Mouse (Mus musculus): Measurements from ENCODE around the gene Tango6. TPM values are rescaled to one million over a fixed set of nuclear protein-coding genes. Genes with fewer than 3 reads are reported as not detected.
A peak's percentile ranks its signal among the peaks of the same experiment; 100 is the strongest.

Tango6 gene
- polyA plus RNA-seq, 1 experiment = 5.2 TPM

DNA sequence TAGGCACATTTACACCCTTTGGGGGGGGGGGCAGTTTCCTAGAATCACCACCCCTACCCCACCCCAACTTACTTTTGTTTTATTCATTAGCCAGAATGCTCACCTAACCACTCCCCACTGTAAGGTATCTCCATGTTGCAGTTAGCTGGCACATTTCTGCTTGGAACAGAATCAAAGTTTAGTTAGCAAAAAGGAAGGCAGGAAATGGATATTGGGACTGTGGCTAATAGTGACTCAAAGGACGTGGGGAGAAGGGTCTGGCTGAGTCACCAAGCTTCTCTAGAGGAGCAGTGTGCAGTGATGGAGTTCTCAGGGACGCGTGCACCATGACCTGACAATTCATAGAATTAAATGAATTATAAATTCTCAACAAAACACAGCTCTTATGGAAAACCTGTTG lies 136.7 kb downstream of the Tango6 start:
- TF ChIP-seq POLR2A (IDR thresholded peaks at IDR 0.05; ENCODE audit: borderline replicate concordance, extremely low read depth, insufficient read depth, insufficient read length, poor library complexity, severe bottlenecking) = no peak
- no peak for TF ChIP-seq CTCF (IDR thresholded peaks at IDR 0.05; ENCODE audit: borderline replicate concordance, extremely low read depth, insufficient read depth, insufficient read length)
- no peak for DNase-seq (ENCODE audit: low read depth)

DNA sequence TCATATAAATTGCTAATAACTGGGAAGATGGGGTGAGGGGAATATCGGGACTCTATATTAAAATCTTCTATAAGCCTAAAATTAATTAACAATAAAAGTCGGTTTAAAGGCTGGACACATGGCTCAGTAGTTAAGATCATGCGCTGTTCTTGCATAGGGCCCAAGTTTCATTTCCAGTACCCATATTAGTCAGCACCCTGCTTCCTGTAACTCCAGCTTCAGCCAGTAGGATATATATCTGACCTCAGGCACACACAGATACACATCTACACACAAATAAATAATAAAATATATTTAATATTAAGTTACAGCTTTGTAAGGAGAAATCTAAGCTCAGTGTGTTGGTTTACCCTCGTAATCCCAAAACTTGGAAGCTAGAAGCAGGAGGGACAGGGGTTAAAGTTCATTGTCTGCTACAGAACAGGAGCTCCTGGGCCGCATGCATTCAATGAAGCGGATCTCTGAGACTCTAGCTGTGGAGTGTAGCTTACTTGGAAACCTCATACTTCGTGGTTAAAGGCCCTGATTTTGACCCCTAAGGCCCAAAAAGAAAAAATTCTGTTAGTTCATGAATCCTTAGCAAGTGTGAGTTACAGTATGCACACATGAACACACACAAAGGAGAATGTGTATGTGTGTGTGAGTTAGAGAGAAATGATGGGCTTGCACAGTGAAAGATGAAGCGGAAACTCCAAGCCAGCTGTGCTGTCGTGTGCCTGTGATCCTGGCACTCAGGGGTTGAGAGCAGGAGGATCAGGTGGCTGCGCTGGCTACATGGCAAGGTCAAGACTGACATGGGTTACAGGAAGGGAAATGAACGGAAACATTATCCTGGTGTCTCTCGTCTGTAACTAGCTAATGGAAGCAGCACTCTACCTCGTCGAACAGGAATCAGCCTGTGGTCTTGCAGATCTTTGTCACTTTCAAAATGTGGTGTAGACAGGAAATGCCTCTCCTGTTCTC lies 138.0 kb downstream of the Tango6 start:
- no peak for DNase-seq (ENCODE audit: low read depth)
- no peak for TF ChIP-seq CTCF (IDR thresholded peaks at IDR 0.05; ENCODE audit: borderline replicate concordance, extremely low read depth, insufficient read depth, insufficient read length)
- no peak for TF ChIP-seq POLR2A (IDR thresholded peaks at IDR 0.05; ENCODE audit: borderline replicate concordance, extremely low read depth, insufficient read depth, insufficient read length, poor library complexity, severe bottlenecking)

GRCm38 (mm10) chr8:106828921-106829320 lies 146.1 kb downstream of the Tango6 start:
- DNase-seq (ENCODE audit: low read depth) = no peak
- TF ChIP-seq POLR2A (IDR thresholded peaks at IDR 0.05; ENCODE audit: borderline replicate concordance, extremely low read depth, insufficient read depth, insufficient read length, poor library complexity, severe bottlenecking) = no peak

DNA sequence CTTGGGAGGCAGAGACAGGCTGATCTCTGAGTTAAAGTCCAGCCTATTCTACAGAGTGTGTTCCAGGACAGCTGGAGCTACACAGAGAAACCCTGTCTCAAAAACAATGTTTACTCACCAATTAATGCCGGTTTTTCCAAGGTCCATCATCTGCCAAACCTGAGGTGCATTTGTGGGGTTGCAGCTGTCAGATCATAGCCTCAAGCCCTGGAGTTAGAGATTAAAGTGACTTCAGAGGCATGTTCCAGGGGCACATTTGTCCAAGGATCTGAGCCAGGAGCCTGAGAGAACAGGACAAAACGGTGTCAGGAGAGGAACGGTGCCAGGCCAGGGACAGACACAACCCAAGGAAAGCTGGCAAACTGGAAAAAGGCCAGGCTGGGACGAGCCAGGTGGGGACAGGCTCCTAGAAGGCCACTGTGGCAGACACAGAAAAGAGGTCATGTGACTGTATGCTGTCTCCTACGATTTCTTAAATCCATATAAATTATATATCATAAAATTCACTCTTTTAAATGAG lies 146.7 kb downstream of the Tango6 start:
- DNase-seq (ENCODE audit: low read depth) = peak; percentile 30
- TF ChIP-seq CTCF (IDR thresholded peaks at IDR 0.05; ENCODE audit: borderline replicate concordance, extremely low read depth, insufficient read depth, insufficient read length) (no peak), POLR2A (IDR thresholded peaks at IDR 0.05; ENCODE audit: borderline replicate concordance, extremely low read depth, insufficient read depth, insufficient read length, poor library complexity, severe bottlenecking) (no peak)

DNA sequence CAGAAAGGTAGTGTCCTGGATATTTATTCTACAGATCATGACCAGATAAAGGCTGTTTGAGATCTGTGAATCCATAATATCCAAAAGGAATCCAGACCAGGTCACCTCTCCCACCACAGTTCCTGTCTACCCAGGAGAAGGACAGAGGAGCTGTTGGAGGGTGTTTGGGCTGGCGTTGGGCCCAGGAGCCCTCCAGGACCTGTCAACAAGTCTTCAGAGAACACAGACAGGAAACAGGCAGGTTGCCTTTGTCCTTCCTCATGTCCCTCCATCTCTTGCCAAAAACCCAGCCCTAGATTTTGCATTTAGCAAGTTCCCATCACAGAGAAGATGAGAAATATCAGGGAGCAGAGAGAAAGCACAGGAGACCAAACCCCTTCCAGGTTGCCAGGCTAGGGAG lies 152.0 kb downstream of the Tango6 start:
- no peak for DNase-seq (ENCODE audit: low read depth)
- TF ChIP-seq CTCF (IDR thresholded peaks at IDR 0.05; ENCODE audit: borderline replicate concordance, extremely low read depth, insufficient read depth, insufficient read length) = no peak
- no peak for TF ChIP-seq POLR2A (IDR thresholded peaks at IDR 0.05; ENCODE audit: borderline replicate concordance, extremely low read depth, insufficient read depth, insufficient read length, poor library complexity, severe bottlenecking)

DNA sequence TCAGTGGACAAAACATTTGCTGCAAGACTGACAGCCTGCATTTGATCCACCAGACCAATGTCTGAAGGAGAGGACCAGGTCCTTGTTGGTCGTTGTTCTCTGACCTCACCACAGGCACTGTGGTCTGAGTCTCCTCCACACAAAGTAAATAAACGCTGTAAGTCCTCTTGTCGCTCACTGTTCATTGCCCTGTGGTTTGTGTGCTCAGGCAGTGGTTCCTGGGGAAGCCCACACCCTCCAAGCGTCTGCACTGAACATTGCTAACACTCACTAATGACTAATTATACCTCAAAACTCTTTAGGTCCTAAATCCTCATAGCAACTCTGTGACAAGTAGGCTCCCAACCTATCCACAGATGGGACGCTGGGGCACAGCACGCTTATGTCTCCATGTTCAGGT lies 153.7 kb downstream of the Tango6 start:
- DNase-seq (ENCODE audit: low read depth) = no peak
- TF ChIP-seq POLR2A (IDR thresholded peaks at IDR 0.05; ENCODE audit: borderline replicate concordance, extremely low read depth, insufficient read depth, insufficient read length, poor library complexity, severe bottlenecking) (no peak), CTCF (IDR thresholded peaks at IDR 0.05; ENCODE audit: borderline replicate concordance, extremely low read depth, insufficient read depth, insufficient read length) (no peak)

- no peak for TF ChIP-seq CTCF (IDR thresholded peaks at IDR 0.05; ENCODE audit: borderline replicate concordance, extremely low read depth, insufficient read depth, insufficient read length)
- no peak for TF ChIP-seq POLR2A (IDR thresholded peaks at IDR 0.05; ENCODE audit: borderline replicate concordance, extremely low read depth, insufficient read depth, insufficient read length, poor library complexity, severe bottlenecking)
- no peak for DNase-seq (ENCODE audit: low read depth)
Measured at GRCm38 (mm10) chr8:106838803-106839202, 155.9 kb downstream of the Tango6 start.

- DNase-seq (ENCODE audit: low read depth) = peak; percentile 60
- TF ChIP-seq CTCF (IDR thresholded peaks at IDR 0.05; ENCODE audit: borderline replicate concordance, extremely low read depth, insufficient read depth, insufficient read length) (no peak), POLR2A (IDR thresholded peaks at IDR 0.05; ENCODE audit: borderline replicate concordance, extremely low read depth, insufficient read depth, insufficient read length, poor library complexity, severe bottlenecking) (no peak)
Measured at GRCm38 (mm10) chr8:106839209-106840001, 156.5 kb downstream of the Tango6 start.

DNA sequence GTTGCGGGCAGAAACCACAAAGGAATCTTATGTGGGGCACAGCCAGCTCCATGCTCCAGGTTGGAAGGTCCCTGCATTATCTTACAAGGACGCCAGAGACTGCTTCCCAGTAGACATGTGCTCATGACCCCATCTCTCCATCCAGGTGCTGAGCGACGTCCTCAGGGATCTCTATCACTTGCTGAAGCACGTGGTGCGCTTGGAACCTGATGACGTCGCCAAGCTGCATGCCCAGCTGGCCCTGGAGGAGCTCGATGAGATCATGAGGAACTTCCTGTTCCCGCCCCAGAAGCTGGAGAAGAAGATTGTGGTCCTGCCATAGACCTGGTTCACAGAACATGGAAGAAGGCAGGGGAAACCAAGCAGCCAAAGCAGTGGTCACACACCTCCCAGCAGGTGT lies 167.2 kb downstream of the Tango6 start:
- TF ChIP-seq POLR2A (IDR thresholded peaks at IDR 0.05; ENCODE audit: borderline replicate concordance, extremely low read depth, insufficient read depth, insufficient read length, poor library complexity, severe bottlenecking) (no peak), CTCF (IDR thresholded peaks at IDR 0.05; ENCODE audit: borderline replicate concordance, extremely low read depth, insufficient read depth, insufficient read length) (no peak)
- no peak for DNase-seq (ENCODE audit: low read depth)

DNA sequence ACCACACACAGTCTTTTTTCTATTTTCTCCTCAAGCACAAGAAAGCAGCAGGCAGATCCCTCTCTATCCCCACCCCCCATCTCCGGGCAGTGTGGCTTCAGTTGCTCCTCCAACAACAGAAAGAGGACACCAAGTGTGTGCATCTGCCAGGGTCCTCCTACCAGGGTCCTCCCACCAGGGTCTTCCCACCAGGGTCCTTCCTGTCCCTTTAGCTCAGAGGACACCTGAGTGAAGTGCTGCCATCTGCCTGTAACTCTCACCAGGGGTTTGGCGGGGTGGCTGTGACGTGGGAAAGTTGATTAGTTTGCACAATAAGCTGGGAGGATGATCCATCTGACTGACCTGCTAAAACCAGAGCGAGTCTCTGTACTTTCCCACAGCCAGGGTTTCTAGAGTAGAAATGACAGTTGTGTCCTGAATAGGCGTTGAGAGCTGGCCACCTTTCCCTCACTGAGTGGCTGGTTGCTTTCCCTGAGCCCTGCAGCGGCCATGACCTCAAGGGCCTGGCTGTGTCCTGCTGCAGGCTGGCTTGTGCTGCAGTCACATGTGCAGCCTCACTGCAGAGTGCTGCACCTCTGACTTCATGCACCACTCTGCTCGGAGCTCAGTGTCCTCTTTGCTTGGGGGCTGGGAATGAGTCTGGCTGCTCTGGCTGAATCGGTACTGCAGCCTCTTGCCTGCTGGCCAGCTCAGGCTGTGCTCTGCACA lies 171.8 kb downstream of the Tango6 start:
- no peak for DNase-seq (ENCODE audit: low read depth)
- TF ChIP-seq POLR2A (IDR thresholded peaks at IDR 0.05; ENCODE audit: borderline replicate concordance, extremely low read depth, insufficient read depth, insufficient read length, poor library complexity, severe bottlenecking) = no peak
- TF ChIP-seq CTCF (IDR thresholded peaks at IDR 0.05; ENCODE audit: borderline replicate concordance, extremely low read depth, insufficient read depth, insufficient read length) = no peak

- TF ChIP-seq CTCF (IDR thresholded peaks at IDR 0.05; ENCODE audit: borderline replicate concordance, extremely low read depth, insufficient read depth, insufficient read length) = no peak
- TF ChIP-seq POLR2A (IDR thresholded peaks at IDR 0.05; ENCODE audit: borderline replicate concordance, extremely low read depth, insufficient read depth, insufficient read length, poor library complexity, severe bottlenecking) = no peak
- no peak for DNase-seq (ENCODE audit: low read depth)
Measured at GRCm38 (mm10) chr8:106855242-106855562, 172.3 kb downstream of the Tango6 start.

All from brain, embryonic 14.5 days (tissue).